Mouse (Mus musculus) megakaryocyte, embryonic 14.5 days (primary cell): Measurements from ENCODE around the gene Thap7. TPM values are rescaled to one million over a fixed set of nuclear protein-coding genes. Genes with fewer than 3 reads are reported as not detected.
"Not testable (repeated sequence)": the region's sequence is repeated elsewhere in the genome, so short reads cannot be mapped to it uniquely, and the experiment has no call there.

Experiments used
- H3K27me3 ChIP-seq: replicated peaks from 2 replicates; pipeline ENCODE3; 2012; ENCODE audit warnings: inconsistent platforms
- H3K36me3 ChIP-seq: replicated peaks from 2 replicates; pipeline ENCODE3; 2012; ENCODE audit warnings: low read length, inconsistent platforms, mixed read lengths
- H3K4me1 ChIP-seq: 2 replicates; pipeline ENCODE4 v1.6.1; 2012; ENCODE audit warnings: inconsistent platforms
- H3K4me3 ChIP-seq: replicated peaks from 2 replicates; pipeline ENCODE3; 2012; ENCODE audit warnings: moderate library complexity, mild to moderate bottlenecking, inconsistent platforms
- H3K9me3 ChIP-seq: 2 replicates; pipeline ENCODE4 v1.6.1; 2012; ENCODE audit warnings: inconsistent platforms
- FLI1 ChIP-seq: IDR thresholded peaks from 2 replicates; pipeline ENCODE4 v1.6.1; 2012; ENCODE audit warnings: low read length, inconsistent platforms, mixed read lengths
- GATA1 ChIP-seq: IDR thresholded peaks from 3 replicates; pipeline ENCODE4 v1.6.1; 2012; ENCODE audit warnings: mixed read lengths, low read length, inconsistent platforms, borderline replicate concordance
- polyA plus RNA-seq: library from polyadenylated mRNA; stranded (reverse); fragments of >175 nt; gene quantifications from 2 replicates; pipeline ENCODE4 v1.2.3, GENCODE M21; 2012; ENCODE audit warnings: low replicate concordance; ENCODE audit not compliant: insufficient read depth

The Thap7 gene
- polyA plus RNA-seq, 1 experiment = 163 TPM

- Histone ChIP-seq H3K36me3 (peaks cover 49% of the 10 kb centered on the region), H3K4me3 (peak overlapping the region; percentile 93), H3K4me1 (peaks cover 46% of the 10 kb centered on the region), H3K9me3 (no peaks in the 10 kb centered on the region), H3K27me3 (peaks cover 11% of the 10 kb centered on the region)
- TF ChIP-seq FLI1 (no peak), GATA1 (no peak)
These were observed 20.8 kb downstream of the Thap7 start for GRCm38 (mm10) chr16:17510143-17510542.

- no peaks in the 10 kb centered on the region for H3K9me3 ChIP-seq
- H3K27me3 ChIP-seq = peaks cover 20% of the 10 kb centered on the region
- peaks cover 46% of the 10 kb centered on the region for H3K4me1 ChIP-seq
- TF ChIP-seq GATA1 = no peak
- no peak for TF ChIP-seq FLI1
- H3K4me3 ChIP-seq = peak overlapping the region; percentile 93
- H3K36me3 ChIP-seq = peaks cover 41% of the 10 kb centered on the region
These were observed 21.7 kb downstream of the Thap7 start for GRCm38 (mm10) chr16:17509240-17509597.

DNA sequence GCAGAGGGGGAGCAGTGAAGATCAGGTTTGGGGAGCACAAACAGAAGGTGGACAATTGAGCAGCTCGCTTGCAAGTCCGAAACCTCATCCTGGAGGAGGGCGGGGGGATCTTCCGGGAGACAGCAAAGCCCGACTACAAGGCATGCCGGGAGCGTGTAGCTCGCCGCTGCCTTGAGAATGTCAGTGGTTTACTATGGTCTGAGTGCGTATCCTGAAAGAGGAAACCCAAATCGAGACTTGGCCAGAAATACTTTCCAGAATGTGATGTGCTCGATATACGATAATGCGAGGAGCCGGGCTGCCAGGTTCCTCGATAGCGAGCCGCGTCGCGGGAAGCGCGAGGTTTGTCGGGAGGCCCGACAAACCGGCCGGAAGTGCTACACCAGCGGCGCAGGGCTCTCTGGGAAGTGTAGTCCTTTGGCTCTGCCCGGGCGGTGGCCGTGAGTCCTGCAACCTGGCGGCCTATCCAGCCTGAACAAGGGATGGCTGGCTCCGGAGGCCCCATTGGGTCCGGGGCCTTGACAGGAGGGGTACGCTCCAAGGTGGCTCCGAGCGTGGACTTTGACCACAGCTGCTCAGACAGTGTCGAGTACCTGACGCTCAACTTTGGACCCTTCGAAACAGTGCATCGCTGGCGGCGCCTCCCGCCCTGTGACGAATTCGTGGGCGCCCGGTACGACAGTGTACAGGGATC is 22.2 kb downstream of the Thap7 start, which contains the start of gene Lztr1:
Gene Lztr1, plus strand, starts transcription at position 143 of the 694 bp plus-strand sequence.
- Histone ChIP-seq H3K27me3 (peaks cover 24% of the 10 kb centered on the region), H3K36me3 (peaks cover 36% of the 10 kb centered on the region), H3K9me3 (no peaks in the 10 kb centered on the region), H3K4me1 (peaks cover 46% of the 10 kb centered on the region), H3K4me3 (peak within 1 kb of the TSS; percentile 93)
- TF ChIP-seq FLI1 (0 out of 2 replicates have a peak, but pooled peaks have one; percentile 34), GATA1 (no peak)

GRCm38 (mm10) chr16:17508031-17508430 is 22.9 kb downstream of the Thap7 start:
- not testable (repeated sequence) for H3K9me3 ChIP-seq
- Histone ChIP-seq H3K27me3 (peaks cover 31% of the 10 kb centered on the region), H3K4me3 (peak overlapping the region; percentile 93), H3K36me3 (peaks cover 30% of the 10 kb centered on the region), H3K4me1 (peaks cover 46% of the 10 kb centered on the region)

DNA sequence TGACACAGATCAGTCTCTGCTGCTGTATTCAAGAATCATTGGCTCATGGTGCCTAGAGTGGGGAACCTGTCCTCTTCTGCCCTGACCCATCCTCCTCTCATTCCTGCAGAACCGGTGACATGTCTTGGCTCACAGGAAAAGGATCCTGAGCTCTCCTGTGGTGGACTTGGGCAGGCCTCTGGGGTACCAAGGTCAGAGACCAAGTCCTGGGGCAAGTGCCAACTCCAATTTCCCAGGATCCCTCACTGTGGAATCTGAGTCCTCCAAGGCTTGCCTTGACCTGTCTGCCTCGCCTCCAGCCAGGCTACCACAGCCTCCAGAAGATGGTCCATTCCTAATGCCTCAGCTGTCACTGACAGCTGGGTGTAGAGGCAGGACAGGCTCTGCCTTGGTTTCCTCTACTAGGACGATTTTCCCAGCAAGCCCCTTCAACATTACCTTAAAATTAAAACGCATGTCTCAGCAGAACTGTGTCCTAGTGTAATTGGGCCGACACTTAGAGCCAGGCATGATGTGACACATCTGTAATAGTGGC is 23.9 kb downstream of the Thap7 start:
- Histone ChIP-seq H3K4me3 (no peak overlapping the region), H3K27me3 (peaks cover 39% of the 10 kb centered on the region), H3K4me1 (peaks cover 48% of the 10 kb centered on the region), H3K9me3 (no peaks in the 10 kb centered on the region), H3K36me3 (peaks cover 20% of the 10 kb centered on the region)
- TF ChIP-seq GATA1 (no peak), FLI1 (no peak)

DNA sequence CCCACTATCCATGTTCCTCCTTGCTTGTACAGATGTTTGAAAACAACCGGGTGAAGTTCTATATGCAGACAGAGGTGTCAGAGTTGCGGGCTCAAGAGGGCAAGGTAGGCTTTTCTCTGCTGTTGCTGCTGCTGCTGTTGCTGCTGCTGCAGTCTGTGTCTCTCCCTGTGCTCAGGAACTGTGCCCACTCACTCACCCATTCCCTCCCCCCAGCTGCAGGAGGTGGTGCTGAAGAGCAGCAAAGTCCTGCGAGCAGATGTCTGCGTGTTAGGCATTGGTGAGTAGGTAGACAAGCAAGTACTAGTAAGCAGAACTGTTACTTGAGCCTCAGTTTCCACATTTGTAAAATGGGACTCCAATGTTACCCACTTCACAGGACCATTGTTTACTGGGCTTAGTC is 28.3 kb downstream of the Thap7 start:
- Histone ChIP-seq H3K9me3 (no peaks in the 10 kb centered on the region), H3K36me3 (no peaks in the 10 kb centered on the region), H3K27me3 (peaks cover 62% of the 10 kb centered on the region), H3K4me1 (peaks cover 19% of the 10 kb centered on the region; the same call in 1 of the 2 replicates), H3K4me3 (no peak overlapping the region)
- no peak for TF ChIP-seq GATA1
- no peak for TF ChIP-seq FLI1

DNA sequence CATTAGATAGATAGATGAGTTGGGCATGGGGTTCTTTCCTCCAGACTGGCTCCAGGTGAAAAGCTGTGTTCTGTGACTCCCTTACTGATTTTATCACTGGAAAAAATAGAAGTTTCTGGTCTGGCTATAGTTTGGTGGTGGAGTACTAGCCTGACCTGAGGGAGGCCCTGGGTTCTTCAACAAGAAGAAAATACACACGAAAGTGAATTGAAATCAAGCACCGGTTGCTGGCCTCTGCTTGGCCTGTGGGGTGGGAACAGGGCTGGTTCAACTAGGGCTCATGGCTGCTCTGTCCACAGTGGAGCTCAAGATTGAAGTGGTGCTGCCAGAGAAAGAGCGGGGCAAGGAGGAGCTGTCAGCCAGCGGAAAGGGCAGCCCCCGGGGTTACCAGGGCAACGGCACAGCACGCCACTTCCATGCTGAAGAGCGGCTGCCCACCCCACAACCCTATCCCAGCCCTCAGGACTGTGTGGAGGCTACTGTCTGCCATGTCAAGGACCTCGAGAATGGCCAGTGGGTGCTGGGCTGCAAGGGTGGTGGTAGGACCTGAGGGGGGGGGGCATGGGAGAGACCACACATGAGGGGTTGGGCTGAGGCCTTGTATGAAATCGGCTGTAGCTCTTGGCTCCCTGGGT is 31.6 kb downstream of the Thap7 start:
- Histone ChIP-seq H3K4me1 (peaks cover 17% of the 10 kb centered on the region; the same call in 1 of the 2 replicates), H3K36me3 (no peaks in the 10 kb centered on the region), H3K9me3 (no peaks in the 10 kb centered on the region), H3K27me3 (peaks cover 67% of the 10 kb centered on the region), H3K4me3 (no peak overlapping the region)
- TF ChIP-seq FLI1 = no peak
- TF ChIP-seq GATA1 = no peak

DNA sequence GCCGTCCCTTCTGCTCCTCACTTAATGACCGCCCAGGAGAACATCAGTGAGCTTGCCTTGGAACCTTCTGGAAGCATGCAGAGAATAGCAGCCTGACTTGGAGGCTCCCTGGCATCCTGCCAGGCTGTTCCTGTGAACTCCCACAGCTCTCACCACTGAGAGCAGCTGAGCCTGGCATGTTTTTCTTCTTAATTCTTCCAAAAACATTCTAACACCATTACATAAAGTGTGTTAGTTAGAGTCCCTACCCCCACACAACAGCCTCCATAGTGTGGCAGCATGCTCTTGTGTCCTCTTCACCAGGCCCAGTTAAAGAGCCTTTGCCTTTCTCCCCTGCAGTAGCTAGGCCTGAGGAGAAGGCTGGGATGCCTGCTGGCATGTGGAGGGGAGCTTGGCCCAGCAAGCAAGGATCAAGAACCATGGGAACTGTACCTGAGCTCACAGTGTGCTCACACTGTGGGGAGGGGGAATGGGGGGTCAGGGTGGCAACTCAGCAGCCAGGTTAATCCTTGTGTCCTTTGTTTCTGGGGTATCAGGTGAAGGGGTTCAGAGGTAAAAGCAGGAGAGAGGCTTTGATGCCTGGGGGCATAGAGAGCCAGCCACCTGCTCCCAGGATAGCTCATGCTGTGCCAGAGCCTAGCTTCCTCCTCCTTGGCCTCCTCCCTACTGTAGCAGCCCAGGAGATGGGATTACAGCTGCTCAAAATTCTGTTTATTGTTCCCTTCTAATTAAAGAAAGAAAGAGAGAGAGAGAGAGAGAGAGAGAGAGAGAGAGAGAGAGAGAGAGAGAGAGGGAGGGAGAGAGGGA is 34.2 kb downstream of the Thap7 start:
- H3K4me3 ChIP-seq = no peak overlapping the region
- no peak for TF ChIP-seq GATA1
- H3K36me3 ChIP-seq = no peaks in the 10 kb centered on the region
- H3K4me1 ChIP-seq = peaks cover 21% of the 10 kb centered on the region; the same call in 1 of the 2 replicates
- H3K9me3 ChIP-seq = no peaks in the 10 kb centered on the region
- H3K27me3 ChIP-seq = peaks cover 58% of the 10 kb centered on the region

DNA sequence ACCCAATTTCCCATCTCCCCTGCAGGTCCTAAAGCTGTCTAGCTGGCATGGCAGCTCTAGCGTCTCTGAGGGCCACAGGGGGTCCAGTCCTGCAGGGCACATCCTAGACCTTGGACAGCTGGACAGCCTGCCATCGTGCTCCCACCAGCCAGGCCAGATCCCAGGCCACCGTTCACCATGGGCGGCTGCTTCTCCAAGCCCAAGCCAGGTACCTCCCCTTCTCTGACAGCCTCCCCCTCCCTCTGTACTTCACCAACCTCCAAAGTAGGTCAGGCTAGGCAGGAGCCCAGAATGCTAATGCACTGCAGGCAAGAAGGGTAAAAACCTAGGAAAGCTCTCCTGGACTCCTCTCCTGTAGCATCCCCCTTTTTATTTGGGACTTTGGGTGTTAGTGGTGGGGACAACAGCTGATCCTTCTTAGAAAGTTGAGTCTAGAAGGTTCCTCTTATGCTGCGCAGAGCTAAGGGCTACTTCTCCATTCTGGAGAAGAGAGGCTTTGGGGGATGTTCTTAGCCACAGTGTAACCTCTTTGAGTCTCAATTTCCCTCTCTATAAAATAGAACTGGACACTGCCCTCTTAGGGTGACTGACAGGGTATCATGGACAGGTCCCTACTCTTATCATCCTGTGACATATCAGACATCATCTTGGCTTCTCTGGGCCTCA is 38.9 kb downstream of the Thap7 start:
- Histone ChIP-seq H3K36me3 (peaks cover 17% of the 10 kb centered on the region), H3K27me3 (peaks cover 56% of the 10 kb centered on the region), H3K9me3 (no peaks in the 10 kb centered on the region), H3K4me3 (peak overlapping the region; percentile 23), H3K4me1 (peaks cover 53% of the 10 kb centered on the region)
- no peak for TF ChIP-seq GATA1
- no peak for TF ChIP-seq FLI1
